Mouse (Mus musculus): ENCODE measurements around the gene Egf. TPM values are rescaled to one million over a fixed set of nuclear protein-coding genes. Genes with fewer than 3 reads are reported as not detected.

Gene Egf
- total and polyA plus RNA-seq, 3 experiments, result 1.3 to 5.4 (median 3.1) TPM

- peak in 1 of 2 experiments; percentile 53 for DNase-seq
- 47% methylated on average over 5 of the region's 5 CpGs for WGBS
Observed at GRCm38 (mm10) chr3:129680258-129680657, 74.9 kb downstream of the Egf start.

GRCm38 (mm10) chr3:129675923-129676322 lies 79.2 kb downstream of the Egf start:
- Histone ChIP-seq H3K4me3 (no peak overlapping the region), H3K4me1 (ENCODE audit: control insufficient read depth, insufficient read depth, low read length) (no peaks in the 10 kb centered on the region), H3K27ac (no peak overlapping the region), H3K27me3 (ENCODE audit: control insufficient read depth, insufficient read depth, low read length) (no peaks in the 10 kb centered on the region), H3K36me3 (ENCODE audit: control insufficient read depth, insufficient read depth, low read length) (no peaks in the 10 kb centered on the region), H3K79me2 (replicated peaks; ENCODE audit: control insufficient read depth, insufficient read depth, low read length) (no peaks in the 10 kb centered on the region), H3K9ac (ENCODE audit: low read depth, low read length) (no peak overlapping the region)
- no peak for TF ChIP-seq POLR2A (IDR thresholded peaks at IDR 0.05; ENCODE audit: insufficient read depth, low read depth, low read length)
- TF ChIP-seq CTCF (IDR thresholded peaks at IDR 0.05), result no peak
- no peak for TF ChIP-seq EP300 (IDR thresholded peaks at IDR 0.05; ENCODE audit: insufficient read depth, low read depth, low read length)
- DNase-seq, result no peak
- intact Hi-C loops (cut with DNase I), result no loop called here
- 88% methylated on average over 7 of the region's 7 CpGs for WGBS

More at GRCm38 (mm10) chr3:129680258-129680657, 74.9 kb downstream of the Egf start:
- no peaks in the 10 kb centered on the region for H3K4me1 ChIP-seq (ENCODE audit: control insufficient read depth, insufficient read depth, low read length)
- H3K27me3 ChIP-seq (ENCODE audit: control insufficient read depth, insufficient read depth, low read length), result no peaks in the 10 kb centered on the region
- no peak for TF ChIP-seq EP300 (IDR thresholded peaks at IDR 0.05; ENCODE audit: insufficient read depth, low read depth, low read length)
- no peak for TF ChIP-seq POLR2A (IDR thresholded peaks at IDR 0.05; ENCODE audit: insufficient read depth, low read depth, low read length)
- peak; percentile 44 for TF ChIP-seq CTCF (IDR thresholded peaks at IDR 0.05)
- H3K36me3 ChIP-seq (ENCODE audit: control insufficient read depth, insufficient read depth, low read length), result no peaks in the 10 kb centered on the region
- H3K4me3 ChIP-seq, result no peak overlapping the region
- H3K79me2 ChIP-seq (replicated peaks; ENCODE audit: control insufficient read depth, insufficient read depth, low read length), result no peaks in the 10 kb centered on the region
- H3K9ac ChIP-seq (ENCODE audit: low read depth, low read length), result no peak overlapping the region
- H3K27ac ChIP-seq, result no peak overlapping the region
- intact Hi-C loops (cut with DNase I), result loop anchor here (5.0 kb wide), 1 partner anchor 148 kb away; the partner anchor contains the start of gene Elovl6

GRCm38 (mm10) chr3:129663906-129664305 lies 91.2 kb downstream of the Egf start:
- TF ChIP-seq CTCF (IDR thresholded peaks at IDR 0.05) (no peak), EP300 (IDR thresholded peaks at IDR 0.05; ENCODE audit: insufficient read depth, low read depth, low read length) (no peak), POLR2A (IDR thresholded peaks at IDR 0.05; ENCODE audit: insufficient read depth, low read depth, low read length) (no peak)
- H3K4me1 ChIP-seq (ENCODE audit: control insufficient read depth, insufficient read depth, low read length), result no peaks in the 10 kb centered on the region
- H3K27ac ChIP-seq, result no peak overlapping the region
- no peaks in the 10 kb centered on the region for H3K27me3 ChIP-seq (ENCODE audit: control insufficient read depth, insufficient read depth, low read length)
- intact Hi-C loops (cut with DNase I), result no loop called here
- no peaks in the 10 kb centered on the region for H3K79me2 ChIP-seq (replicated peaks; ENCODE audit: control insufficient read depth, insufficient read depth, low read length)
- H3K9ac ChIP-seq (ENCODE audit: low read depth, low read length), result no peak overlapping the region
- WGBS, result 53% methylated on average over 2 of the region's 2 CpGs
- H3K4me3 ChIP-seq, result no peak overlapping the region
- no peaks in the 10 kb centered on the region for H3K36me3 ChIP-seq (ENCODE audit: control insufficient read depth, insufficient read depth, low read length)
- DNase-seq, result no peak

GRCm38 (mm10) chr3:129658776-129659175 lies 96.3 kb downstream of the Egf start:
- no peaks in the 10 kb centered on the region for H3K36me3 ChIP-seq (ENCODE audit: control insufficient read depth, insufficient read depth, low read length)
- H3K27me3 ChIP-seq (ENCODE audit: control insufficient read depth, insufficient read depth, low read length), result no peaks in the 10 kb centered on the region
- no peaks in the 10 kb centered on the region for H3K79me2 ChIP-seq (replicated peaks; ENCODE audit: control insufficient read depth, insufficient read depth, low read length)
- intact Hi-C loops (cut with DNase I), result no loop called here
- no peak for DNase-seq
- H3K4me1 ChIP-seq (ENCODE audit: control insufficient read depth, insufficient read depth, low read length), result no peaks in the 10 kb centered on the region
- H3K9ac ChIP-seq (ENCODE audit: low read depth, low read length), result no peak overlapping the region
- no peak overlapping the region for H3K27ac ChIP-seq
- H3K4me3 ChIP-seq, result no peak overlapping the region
- no peak for TF ChIP-seq POLR2A (IDR thresholded peaks at IDR 0.05; ENCODE audit: insufficient read depth, low read depth, low read length)
- no peak for TF ChIP-seq CTCF (IDR thresholded peaks at IDR 0.05)
- no peak for TF ChIP-seq EP300 (IDR thresholded peaks at IDR 0.05; ENCODE audit: insufficient read depth, low read depth, low read length)
- 78% methylated on average over 7 of the region's 7 CpGs for WGBS

- Histone ChIP-seq H3K9ac (ENCODE audit: low read depth, low read length) (no peak overlapping the region), H3K27ac (no peak overlapping the region), H3K4me3 (no peak overlapping the region), H3K4me1 (ENCODE audit: control insufficient read depth, insufficient read depth, low read length) (no peaks in the 10 kb centered on the region), H3K79me2 (replicated peaks; ENCODE audit: control insufficient read depth, insufficient read depth, low read length) (no peaks in the 10 kb centered on the region), H3K36me3 (ENCODE audit: control insufficient read depth, insufficient read depth, low read length) (no peaks in the 10 kb centered on the region), H3K27me3 (ENCODE audit: control insufficient read depth, insufficient read depth, low read length) (no peaks in the 10 kb centered on the region)
- TF ChIP-seq CTCF (IDR thresholded peaks at IDR 0.05) (no peak), POLR2A (IDR thresholded peaks at IDR 0.05; ENCODE audit: insufficient read depth, low read depth, low read length) (no peak), EP300 (IDR thresholded peaks at IDR 0.05; ENCODE audit: insufficient read depth, low read depth, low read length) (no peak)
- DNase-seq, result no peak
- intact Hi-C loops (cut with DNase I), result no loop called here
- 78% methylated on average over 11 of the region's 11 CpGs for WGBS
Observed at GRCm38 (mm10) chr3:129657775-129658174, 97.3 kb downstream of the Egf start.

GRCm38 (mm10) chr3:129657222-129657621 lies 97.9 kb downstream of the Egf start:
- 90% methylated on average over 9 of the region's 9 CpGs for WGBS

More at GRCm38 (mm10) chr3:129657222-129657621, 97.9 kb downstream of the Egf start:
- Histone ChIP-seq H3K9ac (ENCODE audit: low read depth, low read length) (no peak overlapping the region), H3K79me2 (replicated peaks; ENCODE audit: control insufficient read depth, insufficient read depth, low read length) (no peaks in the 10 kb centered on the region), H3K27ac (no peak overlapping the region), H3K36me3 (ENCODE audit: control insufficient read depth, insufficient read depth, low read length) (no peaks in the 10 kb centered on the region), H3K4me1 (ENCODE audit: control insufficient read depth, insufficient read depth, low read length) (no peaks in the 10 kb centered on the region), H3K27me3 (ENCODE audit: control insufficient read depth, insufficient read depth, low read length) (no peaks in the 10 kb centered on the region), H3K4me3 (no peak overlapping the region)
- no peak for DNase-seq
- intact Hi-C loops (cut with DNase I), result no loop called here
- TF ChIP-seq POLR2A (IDR thresholded peaks at IDR 0.05; ENCODE audit: insufficient read depth, low read depth, low read length), result no peak
- TF ChIP-seq EP300 (IDR thresholded peaks at IDR 0.05; ENCODE audit: insufficient read depth, low read depth, low read length), result no peak
- TF ChIP-seq CTCF (IDR thresholded peaks at IDR 0.05), result no peak

Measured in heart, adult 2 months (tissue).